8 mouse cellular contexts compared by ENCODE assay signal in genomic region chr14:55105836-55106809, GRCm38 (mm10). TPM values are rescaled to one million over a fixed set of nuclear protein-coding genes. Genes with fewer than 3 reads are reported as not detected.
A peak's percentile ranks its signal among the peaks of the same experiment; 100 is the strongest.
DNase-seq lines count a peak whose midpoint lies in the region; ATAC-seq and TF ChIP-seq lines count a peak whose summit lies in the region.

TSS of gene Ap1g2 (minus strand) at chr14:55106593.

- H3K9me3 ChIP-seq in forebrain, embryonic 11.5 days (ENCODE audit: control insufficient read depth, low read length): no peaks in the 10 kb centered on the region
- no peaks in the 10 kb centered on the region for H3K9me3 ChIP-seq in heart, embryonic 16.5 days (replicated peaks; ENCODE audit: control insufficient read depth, low read length)
- no peaks in the 10 kb centered on the region for H3K9me3 ChIP-seq in liver, postnatal 0 days (ENCODE audit: low read length)
- H3K9me3 ChIP-seq in neural tube, embryonic 13.5 days: no peaks in the 10 kb centered on the region

- peak; percentile 66 to 73 for DNase-seq in CD8-positive naive resting alpha-beta T cell, adult 2 months (ENCODE audit: low read depth in 2 of 2, low spot score in 2 of 2)
- DNase-seq in c-Kit-negative CD71-positive TER-119-positive erythroid progenitor cells, embryonic 14.5 days (ENCODE audit: low read depth, low spot score): peak; percentile 56
- DNase-seq in forebrain, embryonic 11.5 days (ENCODE audit: low spot score): peak; percentile 85
- DNase-seq in kidney, postnatal 36 days: peak; percentile 88 to 90
- peak; percentile 84 for DNase-seq in liver, postnatal 0 days
- peak; percentile 79 for DNase-seq in testis, postnatal 10 days (ENCODE audit: low spot score)

- H3K4me3 ChIP-seq in forebrain, embryonic 11.5 days (ENCODE audit: low read depth, low read length): peak within 1 kb of the TSS; percentile 28
- peak within 1 kb of the TSS; percentile 71 for H3K4me3 ChIP-seq in heart, embryonic 16.5 days (ENCODE audit: low read length)
- peak within 1 kb of the TSS; percentile 69 for H3K4me3 ChIP-seq in liver, postnatal 0 days (ENCODE audit: low read depth, low read length)
- peak within 1 kb of the TSS; percentile 46 for H3K4me3 ChIP-seq in neural tube, embryonic 13.5 days

- TF ChIP-seq EP300 in liver, postnatal 0 days (IDR thresholded peaks at IDR 0.05; ENCODE audit: low read depth): no peak

- H3K27ac ChIP-seq in forebrain, embryonic 11.5 days (ENCODE audit: low read depth, low read length): no peak within 1 kb of the TSS
- H3K27ac ChIP-seq in heart, embryonic 16.5 days (ENCODE audit: low read length): peak within 1 kb of the TSS; percentile 51; the same call in 1 of the 2 replicates
- H3K27ac ChIP-seq in liver, postnatal 0 days (ENCODE audit: low read depth): no peak within 1 kb of the TSS; the same call in 1 of the 2 replicates
- peak within 1 kb of the TSS; percentile 68 for H3K27ac ChIP-seq in neural tube, embryonic 13.5 days (replicated peaks)

- H3K4me2 ChIP-seq in forebrain, embryonic 11.5 days (ENCODE audit: low read depth, low read length, severe bottlenecking): peak within 1 kb of the TSS; percentile 89
- peak within 1 kb of the TSS; percentile 94 for H3K4me2 ChIP-seq in heart, embryonic 16.5 days (ENCODE audit: low read depth, low read length)
- peak within 1 kb of the TSS; percentile 96 for H3K4me2 ChIP-seq in liver, postnatal 0 days (ENCODE audit: low read depth, low read length)
- H3K4me2 ChIP-seq in neural tube, embryonic 13.5 days: peak within 1 kb of the TSS; percentile 98

- peaks cover 20% of the 10 kb centered on the region for H3K4me1 ChIP-seq in forebrain, embryonic 11.5 days (replicated peaks; ENCODE audit: control insufficient read depth, insufficient read depth, low read length)
- H3K4me1 ChIP-seq in heart, embryonic 16.5 days (ENCODE audit: control insufficient read depth, insufficient read depth, low read length): peaks cover 12% of the 10 kb centered on the region
- peaks cover 12% of the 10 kb centered on the region for H3K4me1 ChIP-seq in liver, postnatal 0 days (ENCODE audit: insufficient read depth)
- H3K4me1 ChIP-seq in neural tube, embryonic 13.5 days (replicated peaks): peaks cover 51% of the 10 kb centered on the region

- peak; percentile 30 for TF ChIP-seq CTCF in liver, postnatal 0 days (IDR thresholded peaks at IDR 0.05; ENCODE audit: low read depth)

- WGBS in forebrain, embryonic 11.5 days: under 1% methylated on average over 39 of the region's 39 CpGs
- WGBS in heart, embryonic 16.5 days: 2% methylated on average over 39 of the region's 39 CpGs
- 1% methylated on average over 39 of the region's 39 CpGs for WGBS in liver, postnatal 0 days (ENCODE audit: insufficient replicate concordance)
- WGBS in neural tube, embryonic 13.5 days: under 1% methylated on average over 39 of the region's 39 CpGs

- H3K9ac ChIP-seq in forebrain, embryonic 11.5 days (ENCODE audit: low read length): peak within 1 kb of the TSS; percentile 71
- peak within 1 kb of the TSS; percentile 83 for H3K9ac ChIP-seq in heart, embryonic 16.5 days (ENCODE audit: low read length)
- peak within 1 kb of the TSS; percentile 66 for H3K9ac ChIP-seq in liver, postnatal 0 days (replicated peaks)
- H3K9ac ChIP-seq in neural tube, embryonic 13.5 days: peak within 1 kb of the TSS; percentile 81

- peaks cover 5% of the 10 kb centered on the region for H3K27me3 ChIP-seq in forebrain, embryonic 11.5 days (ENCODE audit: control insufficient read depth, insufficient read depth, low read length)
- peaks cover 26% of the 10 kb centered on the region for H3K27me3 ChIP-seq in heart, embryonic 16.5 days (ENCODE audit: control insufficient read depth, insufficient read depth, low read length)
- peaks cover 20% of the 10 kb centered on the region for H3K27me3 ChIP-seq in liver, postnatal 0 days (ENCODE audit: insufficient read depth, low read length)
- H3K27me3 ChIP-seq in neural tube, embryonic 13.5 days: no peaks in the 10 kb centered on the region; the same call in none of the 2 replicates

- peak; percentile 57 for ATAC-seq in forebrain, embryonic 11.5 days (replicated peaks; ENCODE audit: low FRiP score)
- peak; percentile 82 for ATAC-seq in heart, embryonic 16.5 days (replicated peaks; ENCODE audit: extremely low read depth, insufficient read depth, low FRiP score)
- peak; percentile 89 for ATAC-seq in liver, postnatal 0 days
- peak; percentile 64 for ATAC-seq in neural tube, embryonic 13.5 days (ENCODE audit: low read depth)

- no peaks in the 10 kb centered on the region for H3K36me3 ChIP-seq in forebrain, embryonic 11.5 days (ENCODE audit: control insufficient read depth, insufficient read depth, low read length)
- no peaks in the 10 kb centered on the region for H3K36me3 ChIP-seq in heart, embryonic 16.5 days (ENCODE audit: control insufficient read depth, insufficient read depth)
- peaks cover 5% of the 10 kb centered on the region for H3K36me3 ChIP-seq in liver, postnatal 0 days (replicated peaks; ENCODE audit: insufficient read depth, low read length)
- no peaks in the 10 kb centered on the region for H3K36me3 ChIP-seq in neural tube, embryonic 13.5 days

RNA-seq across cellular contexts. Expression of gene Ap1g2, which starts in this region (rescaled TPM):
- polyA plus RNA-seq in forebrain, embryonic 11.5 days (2014; fragmentation: Nextera tagmentation; extraction: Ambion mirVana): 13.9 and 14.8 TPM in 2 replicates
- polyA plus RNA-seq in heart, embryonic 16.5 days (2015; fragmentation: Nextera tagmentation; extraction: Ambion mirVana): 10.4 and 14.2 TPM in 2 replicates
- polyA plus RNA-seq in liver, postnatal 0 days (2015; fragmentation: Nextera tagmentation; extraction: Ambion mirVana): 7.8 and 9.6 TPM in 2 replicates
- polyA plus RNA-seq in neural tube, embryonic 13.5 days (2015; fragmentation: Nextera tagmentation; extraction: Ambion mirVana): 5.2 and 8.3 TPM in 2 replicates

Comparison
In these comparisons a context has a peak if more than half of its experiments do, and no peak if none do; other contexts are left out.
1. H3K27ac ChIP-seq: peak in heart, embryonic 16.5 days (single experiment) and neural tube, embryonic 13.5 days (single experiment); none in forebrain, embryonic 11.5 days (single experiment) and liver, postnatal 0 days (single experiment).
2. Peak in every context shown above with its lines, with median percentiles within 50 percentile points of each other: DNase-seq, ATAC-seq, H3K4me2 ChIP-seq, H3K4me3 ChIP-seq and H3K9ac ChIP-seq.